Mouse (Mus musculus) spleen, adult 12 weeks (tissue): ENCODE data around the gene Uchl4.
"Not testable (repeated sequence)": the region's sequence is repeated elsewhere in the genome, so short reads cannot be mapped to it uniquely, and the experiment has no call there.

Experiments used
- DNase-seq: peaks from one replicate; pipeline ENCODE4 v3.0.0; 2022; ENCODE audit warnings: low spot score

Uchl4 gene

GRCm38 (mm10) chr9:64234768-64235435 lies at the start of gene Uchl4:
Gene Uchl4, plus strand, starts transcription at chr9:64235201.
- DNase-seq, result no peak

GRCm38 (mm10) chr9:64193879-64194278 lies 41.1 kb upstream of the Uchl4 start:
- DNase-seq, result no peak

GRCm38 (mm10) chr9:64195554-64195953 lies 39.4 kb upstream of the Uchl4 start:
- DNase-seq, result no peak

DNA sequence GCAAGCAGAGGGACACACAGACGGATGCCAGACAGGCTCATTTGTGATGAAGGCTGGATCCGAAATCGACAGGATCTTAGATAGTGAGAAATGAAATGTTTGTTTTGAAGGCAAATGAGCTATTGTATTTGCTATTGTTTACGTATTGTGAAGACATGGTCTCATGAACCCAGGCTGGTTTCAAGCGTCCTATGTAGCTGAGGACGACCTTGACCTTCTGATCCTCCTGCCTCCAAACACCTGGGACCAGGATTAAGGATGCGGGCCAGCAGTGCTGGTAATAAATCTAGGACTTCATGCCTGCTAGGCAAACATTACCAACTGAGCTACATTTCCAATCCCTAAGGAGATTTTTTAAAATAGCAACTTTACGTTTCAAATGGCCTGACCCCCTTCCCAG lies 37.5 kb upstream of the Uchl4 start:
- no peak for DNase-seq

DNA sequence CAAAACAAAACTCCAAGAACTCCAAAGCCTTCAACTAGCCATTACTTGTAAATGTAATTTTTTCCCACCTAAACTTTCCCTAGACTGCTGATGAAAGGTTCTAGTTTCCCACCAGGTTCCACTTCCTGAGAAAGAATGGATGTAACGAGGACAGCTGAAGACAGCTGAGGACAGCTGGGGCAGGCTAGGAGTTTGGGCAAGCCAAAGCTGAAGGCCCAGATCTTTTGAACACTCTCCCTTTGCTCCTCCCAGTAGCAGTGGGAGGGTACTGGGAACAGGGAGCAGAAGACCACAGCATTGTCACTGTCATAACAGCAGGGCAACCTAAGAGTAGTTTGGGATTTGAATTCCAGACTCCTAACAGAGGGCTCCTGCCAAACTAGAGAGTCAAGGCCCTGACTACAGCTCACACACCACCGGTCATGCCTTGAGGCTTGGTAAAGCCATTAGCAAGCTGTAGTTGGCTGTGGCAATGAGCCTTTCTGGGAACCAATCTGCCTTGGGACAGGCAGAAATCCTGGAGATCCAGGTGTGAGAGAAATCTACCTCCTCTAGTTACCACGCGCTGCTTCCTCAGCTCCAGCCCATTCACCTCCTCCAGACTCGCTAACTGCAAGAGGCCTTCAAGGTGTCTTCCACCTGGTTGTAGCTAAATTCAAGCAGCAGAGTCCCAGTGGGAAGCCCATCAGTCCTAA lies 36.8 kb upstream of the Uchl4 start:
- no peak for DNase-seq

DNA sequence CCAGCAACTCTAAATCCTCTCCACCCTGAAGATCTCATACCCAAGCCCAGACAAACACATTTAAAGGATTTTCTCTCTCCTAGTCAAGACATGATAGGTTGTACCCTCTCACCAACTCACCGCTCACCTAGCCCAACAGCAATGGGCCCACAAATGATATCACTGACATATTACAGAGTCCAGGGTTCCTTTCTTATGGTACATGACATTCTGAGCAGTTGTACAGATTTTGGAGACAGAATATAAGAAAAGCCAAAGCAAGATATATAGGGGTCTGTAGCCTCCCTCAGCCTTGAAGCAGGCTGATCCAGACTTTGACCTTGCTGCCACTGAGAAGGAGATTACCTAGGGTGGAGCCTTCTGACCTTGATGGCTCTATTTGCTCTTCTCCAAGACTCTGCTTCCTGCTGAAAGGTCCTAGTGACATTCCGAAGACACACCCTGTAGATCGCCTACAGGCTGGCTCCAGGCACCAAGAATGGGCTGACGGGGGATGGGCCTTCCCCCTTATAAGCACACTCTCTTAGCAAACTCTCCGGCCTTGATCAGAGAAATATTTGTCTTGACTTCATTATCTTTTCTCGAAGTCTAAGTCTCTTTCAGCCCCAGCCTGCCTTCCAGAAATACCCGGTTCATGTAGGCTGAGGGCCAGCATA lies 36.1 kb upstream of the Uchl4 start:
- DNase-seq, result not testable (repeated sequence)

DNA sequence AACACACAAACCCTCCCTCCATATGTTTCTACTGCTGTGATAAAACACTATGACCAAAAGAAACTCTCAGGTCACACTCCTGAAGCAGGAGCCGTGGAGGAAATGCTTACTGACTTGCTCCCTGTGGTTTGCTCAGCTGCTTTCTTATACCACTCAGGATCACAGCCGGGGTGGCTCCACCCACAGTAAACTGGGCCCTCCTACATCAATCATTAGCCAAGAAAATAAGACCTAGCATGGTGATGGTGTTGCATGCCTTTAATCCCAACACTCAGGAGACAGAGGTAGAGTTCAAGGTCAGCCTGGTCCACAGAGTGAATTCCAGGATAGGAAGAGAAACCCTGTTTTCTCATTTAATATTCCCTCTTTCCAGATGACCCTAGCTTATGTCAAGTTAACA lies 35.1 kb upstream of the Uchl4 start:
- no peak for DNase-seq

DNA sequence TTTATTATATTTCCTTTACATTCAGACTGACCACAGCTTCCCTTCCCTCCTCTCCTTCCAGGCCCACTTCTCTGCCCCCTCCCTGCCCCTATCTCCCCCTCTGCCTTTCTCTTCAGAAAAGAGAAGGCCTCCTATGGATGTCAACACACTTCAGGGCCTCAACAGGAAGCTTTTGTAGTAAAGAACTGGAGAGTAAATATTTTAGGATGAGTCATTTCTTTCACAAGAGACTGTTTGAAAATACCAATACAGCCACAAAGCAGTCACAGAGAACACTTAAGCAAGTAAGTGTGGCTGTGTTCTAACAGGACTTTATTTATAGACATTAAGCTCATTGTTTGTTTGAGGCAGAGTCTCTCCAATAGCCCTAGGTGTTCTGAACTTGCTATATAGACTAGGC lies 32.7 kb upstream of the Uchl4 start:
- DNase-seq, result no peak

- no peak for DNase-seq
These were observed 32.1 kb upstream of the Uchl4 start for GRCm38 (mm10) chr9:64202866-64203265.

GRCm38 (mm10) chr9:64207509-64208084 lies 27.4 kb upstream of the Uchl4 start:
- DNase-seq, result no peak

DNA sequence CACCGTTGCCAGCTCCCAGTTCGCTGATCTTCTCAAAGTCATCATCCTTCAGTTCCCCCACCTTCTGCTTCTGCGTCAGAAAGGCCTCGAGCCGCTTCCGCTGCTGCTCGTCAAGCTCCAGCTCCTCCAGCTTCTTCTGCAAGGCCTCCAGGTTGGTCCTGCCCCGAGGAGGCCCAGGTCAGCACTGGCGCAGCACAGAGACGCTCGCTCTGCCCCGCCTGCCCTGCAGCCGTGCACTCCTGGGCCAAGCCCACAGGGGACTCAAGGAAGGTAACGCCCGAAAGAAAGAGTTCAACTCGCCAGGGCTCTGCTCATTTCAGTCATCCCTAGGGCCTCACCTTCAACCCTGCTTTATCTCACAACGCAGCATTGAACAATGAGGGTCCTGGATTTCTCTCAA lies 20.5 kb upstream of the Uchl4 start:
- DNase-seq, result no peak

DNA sequence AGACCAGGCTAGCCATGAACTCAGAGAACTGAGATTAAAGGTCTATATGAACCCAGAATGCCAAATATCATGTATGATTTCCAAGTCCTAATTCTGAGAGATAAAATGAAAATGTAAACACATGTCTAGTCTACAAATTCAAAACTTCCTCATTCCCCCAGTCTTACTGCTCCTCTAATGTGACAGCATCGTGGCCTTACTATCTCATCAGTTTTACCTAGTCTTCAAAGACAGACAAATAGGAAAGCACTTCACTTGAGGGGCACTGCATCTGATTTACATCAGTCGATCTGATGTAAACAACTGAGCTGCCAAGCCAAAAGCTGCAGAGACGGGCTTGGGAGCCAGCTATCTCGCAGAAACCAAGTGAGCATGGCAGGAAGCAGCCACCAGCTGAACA lies 18.9 kb upstream of the Uchl4 start:
- no peak for DNase-seq

DNA sequence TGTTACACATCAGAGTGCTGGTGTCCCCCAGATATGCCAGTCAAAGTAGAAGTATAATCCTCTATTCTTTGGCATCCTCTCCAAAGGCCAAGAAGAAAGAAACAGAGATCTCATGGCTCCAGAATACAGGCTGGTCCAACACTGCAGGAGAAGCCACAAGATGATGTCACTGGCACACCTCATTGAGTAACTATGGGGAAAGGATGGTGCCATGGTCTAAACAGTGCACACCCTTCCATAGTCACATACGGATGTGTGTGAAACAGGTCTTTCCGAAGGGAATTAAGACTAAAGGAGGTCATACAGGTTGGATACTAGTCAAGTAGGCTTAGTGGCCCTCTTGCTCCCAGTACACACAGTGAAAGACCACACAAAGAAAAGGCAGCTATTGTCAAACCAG lies 18.4 kb upstream of the Uchl4 start:
- DNase-seq, result no peak

- no peak for DNase-seq
These were observed 17.1 kb upstream of the Uchl4 start for GRCm38 (mm10) chr9:64217887-64218286.

GRCm38 (mm10) chr9:64219305-64219704 lies 15.7 kb upstream of the Uchl4 start:
- DNase-seq, result no peak

DNA sequence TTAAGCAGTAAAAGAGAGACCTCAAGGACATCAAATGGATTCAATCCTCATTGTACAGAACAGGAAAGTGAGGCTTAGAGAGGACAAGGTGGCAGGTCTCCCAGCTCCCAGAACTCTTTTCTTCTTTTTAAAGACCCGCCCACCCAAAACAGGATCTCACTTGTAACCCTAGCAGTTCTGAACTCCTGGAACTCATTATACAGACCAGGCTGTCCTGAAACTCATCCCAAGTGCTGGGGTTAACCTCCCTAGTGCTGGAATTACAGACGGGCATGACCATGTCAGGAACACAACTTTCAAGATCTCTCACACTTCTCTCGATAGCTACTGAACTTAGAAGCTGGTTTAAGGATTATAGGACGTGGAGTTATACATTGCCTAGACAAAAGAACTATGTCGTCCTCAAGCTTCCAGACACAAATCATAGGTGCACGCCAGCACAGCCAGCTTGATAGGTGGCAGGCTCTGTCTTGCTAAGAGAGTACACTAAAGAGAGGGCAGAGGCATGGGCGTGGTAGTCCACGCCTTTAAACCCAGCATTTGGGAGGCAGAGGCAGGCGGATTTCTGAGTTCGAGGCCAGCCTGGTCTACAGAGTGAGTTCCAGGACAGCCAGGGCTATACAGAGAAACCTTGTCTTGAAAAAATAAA lies 15.1 kb upstream of the Uchl4 start:
- no peak for DNase-seq

- DNase-seq, result no peak
These were observed 14.4 kb upstream of the Uchl4 start for GRCm38 (mm10) chr9:64220603-64221002.

GRCm38 (mm10) chr9:64221480-64221879 lies 13.5 kb upstream of the Uchl4 start:
- DNase-seq, result no peak

DNA sequence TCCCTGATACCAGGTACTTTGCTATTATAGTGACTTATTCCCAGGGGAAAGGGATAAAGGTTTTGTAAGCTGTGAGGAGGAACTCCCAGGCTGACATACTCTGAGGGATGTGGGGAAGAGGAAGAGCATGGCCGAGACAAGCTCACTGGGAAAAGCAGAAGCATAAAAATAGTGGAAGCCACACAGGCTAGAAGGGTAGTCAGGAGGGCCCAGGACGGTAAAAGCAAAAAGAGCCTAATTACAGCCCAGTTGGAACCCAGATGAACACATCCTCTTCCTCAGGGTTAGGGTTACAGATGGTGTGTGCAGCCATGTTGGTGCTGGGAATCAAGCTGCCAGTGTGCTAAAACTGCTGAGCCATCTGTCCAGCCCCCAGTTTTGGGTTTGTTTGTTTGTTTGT lies 12.9 kb upstream of the Uchl4 start:
- no peak for DNase-seq

DNA sequence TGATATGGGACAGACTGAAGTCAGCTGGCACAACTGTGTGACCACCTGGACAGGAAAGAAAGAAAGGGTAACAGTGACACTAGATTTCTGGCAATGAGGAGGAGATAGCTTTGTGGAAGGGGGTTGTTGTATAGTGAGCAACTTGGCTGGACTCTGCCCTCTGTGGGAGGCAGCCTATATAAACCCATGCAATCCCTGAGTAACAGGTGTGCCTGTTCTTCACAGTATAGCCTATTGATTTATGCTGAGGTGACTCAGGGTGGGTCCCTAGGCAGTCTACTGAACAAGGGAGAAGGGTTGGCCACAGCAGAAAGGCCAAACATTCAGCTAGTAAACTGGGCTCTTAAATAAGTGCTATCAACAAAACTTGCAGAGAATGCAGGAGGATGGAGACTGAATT lies 9.2 kb upstream of the Uchl4 start:
- DNase-seq, result no peak

- DNase-seq, result no peak
These were observed 7.3 kb upstream of the Uchl4 start for GRCm38 (mm10) chr9:64227736-64228135.

- no peak for DNase-seq
These were observed 6.0 kb upstream of the Uchl4 start for GRCm38 (mm10) chr9:64228972-64229371.

- no peak for DNase-seq
These were observed 3.8 kb upstream of the Uchl4 start for GRCm38 (mm10) chr9:64231171-64231570.
